Mouse (Mus musculus) central nervous system, embryonic 18 days (tissue): ENCODE measurements around the gene Got2. TPM values are rescaled to one million over a fixed set of nuclear protein-coding genes. Genes with fewer than 3 reads are reported as not detected.

Source experiments
- polyA plus RNA-seq: library from polyadenylated mRNA; depleted of rRNA; stranded (reverse); fragments of >200 nt; gene quantifications from 2 replicates; pipeline ENCODE4 v1.2.3, GENCODE M21; 2012; rRNA removed

The Got2 gene
- 147 and 149 TPM in 2 replicates for polyA plus RNA-seq

GRCm38 (mm10) chr8:95888285-95889136, at the start of gene Got2:
Gene Got2, minus strand, starts transcription at chr8:95888547.

GRCm38 (mm10) chr8:95853102-95853843, 35.1 kb downstream of the Got2 start, which contains the start of gene Slc38a7:
Gene Slc38a7, minus strand, starts transcription at chr8:95853539.

GRCm38 (mm10) chr8:95825162-95825561, 63.2 kb downstream of the Got2 start, which contains the start of gene Sap18b:
Gene Sap18b, plus strand, starts transcription at chr8:95825346.

Other genes starting within 250 kb of the Got2 start
- 710 and 739 TPM in 2 replicates for gene Ndrg4, start 211.6 kb downstream of the Got2 start, polyA plus RNA-seq
- 39.6 and 42.9 TPM in 2 replicates for gene Setd6, start 172.7 kb downstream of the Got2 start, polyA plus RNA-seq
- 69.1 and 70.0 TPM in 2 replicates for gene Cnot1, start 81.1 kb downstream of the Got2 start, polyA plus RNA-seq
- 98.0 and 98.1 TPM in 2 replicates for gene Sap18b, start 63.2 kb downstream of the Got2 start, polyA plus RNA-seq
- gene Slc38a7, start 35.0 kb downstream of the Got2 start, polyA plus RNA-seq, result 35.0 and 35.2 TPM in 2 replicates